Mouse (Mus musculus) frontal cortex, adult (tissue): Measurements from ENCODE around the gene Taf5l.
A peak's percentile ranks its signal among the peaks of the same experiment; 100 is the strongest.
"Not testable (repeated sequence)": the region's sequence is repeated elsewhere in the genome, so short reads cannot be mapped to it uniquely, and the experiment has no call there.

Experiments used
- ATAC-seq: cut with Nextera tagmentation; 2 replicates; pipeline ENCODE4 v1.9.2; 2017; ENCODE audit warnings: mild to moderate bottlenecking, moderate library complexity, mixed read lengths; ENCODE audit not compliant: low TSS enrichment

Taf5l gene

GRCm38 (mm10) chr8:124021237-124022227 lies at the start of gene Taf5l, which contains the start of gene Urb2:
Gene Taf5l, minus strand, starts transcription at chr8:124021397.
Gene Urb2, plus strand, starts transcription at chr8:124021508.
- peak; percentile 97 for ATAC-seq

GRCm38 (mm10) chr8:124070363-124071324 lies 49.4 kb upstream of the Taf5l start:
- peak; percentile 31; the same call in 1 of the 2 replicates for ATAC-seq

- no peak for ATAC-seq
Observed at GRCm38 (mm10) chr8:124067059-124067750, 46.0 kb upstream of the Taf5l start.

- no peak for ATAC-seq
Observed at GRCm38 (mm10) chr8:124066325-124067058, 45.3 kb upstream of the Taf5l start.

DNA sequence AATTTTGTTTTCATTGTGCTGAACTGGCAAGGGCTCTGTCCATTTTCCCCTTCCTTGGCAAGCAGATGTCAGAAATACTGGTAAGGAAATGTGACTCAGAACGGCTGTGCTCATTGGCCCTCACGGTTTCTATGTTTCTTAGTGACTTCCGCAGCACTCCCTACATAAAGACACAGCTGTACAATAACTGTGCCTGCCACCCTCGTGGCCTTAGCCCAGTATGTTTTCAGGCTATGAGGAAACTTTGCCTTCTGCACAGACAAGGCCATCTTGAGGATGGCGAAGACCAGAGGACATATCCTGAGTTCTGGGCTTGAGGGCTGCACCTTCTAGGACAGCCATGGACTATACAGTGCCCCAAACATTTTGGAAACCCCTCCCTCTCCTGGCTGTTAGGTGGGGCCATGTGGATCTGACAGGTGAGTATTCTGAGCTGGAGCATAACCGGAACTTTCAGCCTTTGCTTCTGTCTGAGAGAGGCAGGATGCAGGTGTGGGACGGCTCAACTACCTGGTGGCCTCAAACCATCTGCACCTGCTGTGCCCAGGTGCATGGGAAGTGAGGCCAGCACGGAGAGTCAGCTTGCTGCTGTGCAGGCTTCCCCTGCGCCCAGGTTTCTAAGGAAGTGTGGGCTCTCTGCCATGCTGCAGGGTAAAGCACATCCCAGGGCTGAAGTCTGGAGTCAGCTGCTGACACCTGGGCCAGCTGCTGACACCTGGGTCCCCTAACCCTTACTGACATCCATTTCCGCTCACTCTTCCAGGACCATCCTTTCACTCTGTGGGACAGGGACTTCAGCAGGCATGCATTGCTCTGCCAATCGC lies 35.8 kb upstream of the Taf5l start:
- no peak for ATAC-seq

GRCm38 (mm10) chr8:124052568-124052967 lies 31.4 kb upstream of the Taf5l start:
- ATAC-seq = no peak

DNA sequence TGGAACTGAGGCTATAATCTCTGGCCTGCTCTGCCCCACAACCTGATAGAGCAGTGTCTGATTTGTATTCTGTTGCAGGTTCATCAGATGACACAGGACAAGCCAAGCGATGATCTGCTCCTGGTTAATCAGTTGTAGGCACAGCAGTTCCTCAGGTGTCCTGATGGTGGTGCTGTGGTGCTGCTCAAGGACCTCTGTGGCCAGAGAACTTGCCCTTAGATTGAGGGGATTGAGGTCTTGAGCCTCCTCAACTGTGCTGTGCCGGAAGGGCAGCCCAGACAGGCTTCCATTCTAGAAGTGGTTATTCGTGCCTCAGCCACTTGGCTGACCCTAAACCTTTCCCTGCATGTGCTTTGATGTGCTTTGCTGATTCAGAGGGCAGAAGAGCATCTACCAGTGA lies 30.9 kb upstream of the Taf5l start:
- ATAC-seq = peak; percentile 64; the same call in 1 of the 2 replicates

DNA sequence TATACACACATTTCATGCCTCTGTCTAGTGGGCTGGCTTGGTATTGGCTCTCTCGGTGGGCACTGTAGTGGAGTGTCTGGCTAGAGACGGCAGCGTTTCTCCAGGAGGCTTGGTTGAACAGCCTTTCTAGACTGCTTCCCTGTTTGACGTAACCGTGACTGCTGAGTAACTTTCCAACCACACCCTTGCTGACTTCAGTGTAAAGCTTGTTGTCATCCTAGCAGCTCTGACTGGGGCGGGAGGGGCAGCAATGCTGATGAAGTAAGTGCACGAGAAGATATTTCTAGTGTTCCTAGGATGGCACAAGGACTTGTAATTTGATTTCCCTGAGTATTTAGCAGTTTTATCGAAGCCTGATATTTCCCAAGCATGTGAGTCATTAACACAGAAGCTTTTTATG lies 24.7 kb upstream of the Taf5l start:
- no peak for ATAC-seq

DNA sequence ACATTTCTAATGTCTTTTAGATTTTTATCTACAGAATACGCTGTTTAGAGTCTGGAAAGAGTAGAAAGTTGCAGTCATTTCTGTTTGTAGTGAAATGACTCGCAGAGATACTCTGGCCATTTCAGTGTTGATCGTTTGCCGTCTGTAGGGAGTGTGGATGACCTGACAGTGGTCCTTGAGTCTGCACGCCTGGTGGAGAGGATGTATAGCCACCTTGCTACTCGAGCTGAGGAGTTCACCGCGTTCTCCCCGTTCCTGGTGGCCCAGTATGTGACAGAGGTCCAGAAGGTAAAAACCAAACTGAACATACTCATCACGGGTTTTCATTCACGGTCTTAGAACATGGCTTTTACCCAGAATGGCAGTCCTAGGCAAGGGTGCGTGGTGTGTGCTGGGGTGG lies 23.7 kb upstream of the Taf5l start:
- no peak for ATAC-seq

- no peak for ATAC-seq
Observed at GRCm38 (mm10) chr8:124044421-124044820, 23.2 kb upstream of the Taf5l start.

DNA sequence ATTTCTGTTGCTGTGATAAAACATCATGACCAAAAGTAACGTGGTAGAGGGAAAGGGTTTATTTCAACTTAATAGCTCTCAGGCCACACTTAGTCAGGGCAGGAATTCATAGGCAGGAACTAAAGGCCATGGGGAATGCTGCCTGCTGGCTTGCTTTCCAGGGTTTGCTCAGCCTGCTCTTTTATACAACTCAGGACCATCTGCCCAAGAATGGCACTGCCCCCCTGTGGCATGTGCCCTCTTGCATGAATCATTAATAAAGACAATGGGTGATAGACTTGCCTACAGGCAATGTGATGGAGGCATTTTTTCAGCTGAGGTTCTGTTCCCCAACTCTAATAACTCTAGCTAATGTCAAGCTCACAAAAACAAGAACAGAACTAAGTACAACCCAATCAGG lies 21.0 kb upstream of the Taf5l start:
- ATAC-seq = no peak

- ATAC-seq = no peak
Observed at GRCm38 (mm10) chr8:124039351-124039750, 18.2 kb upstream of the Taf5l start.

DNA sequence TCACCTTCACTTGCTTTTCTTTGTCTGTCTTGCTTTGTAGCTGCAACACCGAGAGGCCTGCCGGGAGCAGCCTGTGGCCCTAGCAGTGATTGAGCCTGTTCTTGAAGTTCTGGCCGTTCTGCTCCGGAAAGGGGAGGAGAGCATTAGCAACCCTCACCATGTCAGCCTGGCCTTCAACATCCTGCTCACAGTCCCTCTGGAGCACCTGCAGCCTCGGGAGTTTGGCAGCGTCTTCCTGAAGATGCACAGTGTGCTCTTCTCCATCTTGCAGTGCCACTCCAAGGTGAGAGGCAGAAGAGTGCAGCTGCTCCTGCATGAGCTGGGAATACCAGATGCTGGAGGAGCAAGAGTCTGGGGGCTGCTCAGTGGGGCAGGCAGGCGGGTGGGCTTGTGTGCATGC lies 16.9 kb upstream of the Taf5l start:
- ATAC-seq = no peak

GRCm38 (mm10) chr8:124033400-124033799 lies 12.2 kb upstream of the Taf5l start:
- ATAC-seq = no peak

DNA sequence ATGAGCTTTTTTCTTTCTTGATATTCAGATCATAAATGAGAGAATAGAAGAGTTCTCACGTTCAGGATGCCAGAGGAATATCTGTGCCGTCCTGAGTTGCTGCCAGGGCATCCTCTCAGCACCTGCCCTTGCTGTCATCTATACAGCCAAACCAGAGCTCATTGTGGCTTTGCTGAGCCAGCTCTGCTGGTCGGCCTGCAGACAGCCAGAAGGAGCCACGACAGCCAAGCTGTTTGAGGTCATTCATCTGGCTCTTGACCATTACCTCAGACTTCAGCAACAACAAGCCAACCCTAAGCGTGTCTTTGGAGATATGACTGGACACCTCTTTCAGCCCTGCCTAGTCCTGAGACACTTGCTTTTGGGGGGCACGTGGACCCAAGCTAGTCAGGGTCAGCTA lies 6.6 kb upstream of the Taf5l start:
- no peak for ATAC-seq

GRCm38 (mm10) chr8:124026265-124026664 lies 5.1 kb upstream of the Taf5l start:
- ATAC-seq = not testable (repeated sequence)

- peak; percentile 39; the same call in 1 of the 2 replicates for ATAC-seq
Observed at GRCm38 (mm10) chr8:124020439-124021236, 559 bp downstream of the Taf5l start.

GRCm38 (mm10) chr8:124019782-124020181 lies 1.4 kb downstream of the Taf5l start:
- no peak for ATAC-seq

- ATAC-seq = no peak
Observed at GRCm38 (mm10) chr8:124014751-124015150, 6.4 kb downstream of the Taf5l start.
